Mouse (Mus musculus) liver, embryonic 13.5 days (tissue): Measurements from ENCODE around the gene Pde10a. TPM values are rescaled to one million over a fixed set of nuclear protein-coding genes. Genes with fewer than 3 reads are reported as not detected.

Experiments used
- ATAC-seq: fragments of 200-750 bp; cut with Nextera tagmentation; 2 replicates; pipeline ENCODE4 v1.8.0; 2017; ENCODE audit warnings: low read depth, mild to moderate bottlenecking, moderate number of reproducible peaks, moderate library complexity
- DNase-seq: peaks from one replicate; pipeline ENCODE4 v3.0.0; 2022
- H3K27ac ChIP-seq: fragments of 300-500 bp; sonication (generic); 2 replicates; pipeline ENCODE4 v1.5.1; 2015; ENCODE audit warnings: moderate library complexity, mild to moderate bottlenecking, inconsistent platforms
- H3K27me3 ChIP-seq: fragments of 300-500 bp; sonication (generic); 2 replicates; pipeline ENCODE4 v1.6.1; 2015; ENCODE audit warnings: mild to moderate bottlenecking, inconsistent platforms
- H3K36me3 ChIP-seq: fragments of 300-500 bp; sonication (generic); 2 replicates; pipeline ENCODE4 v1.6.1; 2015; ENCODE audit warnings: mild to moderate bottlenecking, inconsistent platforms
- H3K4me1 ChIP-seq: fragments of 300-500 bp; sonication (generic); replicated peaks from 2 replicates; pipeline ENCODE4 v1.6.1; 2015; ENCODE audit warnings: inconsistent platforms
- H3K4me2 ChIP-seq: fragments of 300-500 bp; sonication (generic); 2 replicates; pipeline ENCODE4 v1.6.1; 2015; ENCODE audit warnings: inconsistent platforms, mild to moderate bottlenecking, moderate library complexity
- H3K4me3 ChIP-seq: fragments of 300-500 bp; sonication (generic); replicated peaks from 2 replicates; pipeline ENCODE4 v1.5.1; 2015; ENCODE audit warnings: mild to moderate bottlenecking, inconsistent platforms
- H3K9ac ChIP-seq: fragments of 300-500 bp; sonication (generic); 2 replicates; pipeline ENCODE4 v1.6.1; 2015; ENCODE audit warnings: mild to moderate bottlenecking, inconsistent platforms
- H3K9me3 ChIP-seq: fragments of 300-500 bp; sonication (generic); replicated peaks from 2 replicates; pipeline ENCODE4 v1.6.1; 2016; ENCODE audit warnings: inconsistent platforms
- WGBS: fragments of 180-500 bp; shearing (Covaris S2); methylation state at CpG from one replicate; pipeline ENCODE4 v1.1.7; 2015; ENCODE audit not compliant: insufficient replicate concordance; 5-methylcytosine and 5-hydroxymethylcytosine counted together
- polyA plus RNA-seq: library from polyadenylated mRNA; unstranded; fragments of >200 nt; fragmentation: Nextera tagmentation; extraction: Ambion mirVana; gene quantifications from 2 replicates; pipeline ENCODE4 v1.2.1, GENCODE M21; 2015

Gene Pde10a
- polyA plus RNA-seq, 1 experiment from 2014 or later = 0.39 TPM

DNA sequence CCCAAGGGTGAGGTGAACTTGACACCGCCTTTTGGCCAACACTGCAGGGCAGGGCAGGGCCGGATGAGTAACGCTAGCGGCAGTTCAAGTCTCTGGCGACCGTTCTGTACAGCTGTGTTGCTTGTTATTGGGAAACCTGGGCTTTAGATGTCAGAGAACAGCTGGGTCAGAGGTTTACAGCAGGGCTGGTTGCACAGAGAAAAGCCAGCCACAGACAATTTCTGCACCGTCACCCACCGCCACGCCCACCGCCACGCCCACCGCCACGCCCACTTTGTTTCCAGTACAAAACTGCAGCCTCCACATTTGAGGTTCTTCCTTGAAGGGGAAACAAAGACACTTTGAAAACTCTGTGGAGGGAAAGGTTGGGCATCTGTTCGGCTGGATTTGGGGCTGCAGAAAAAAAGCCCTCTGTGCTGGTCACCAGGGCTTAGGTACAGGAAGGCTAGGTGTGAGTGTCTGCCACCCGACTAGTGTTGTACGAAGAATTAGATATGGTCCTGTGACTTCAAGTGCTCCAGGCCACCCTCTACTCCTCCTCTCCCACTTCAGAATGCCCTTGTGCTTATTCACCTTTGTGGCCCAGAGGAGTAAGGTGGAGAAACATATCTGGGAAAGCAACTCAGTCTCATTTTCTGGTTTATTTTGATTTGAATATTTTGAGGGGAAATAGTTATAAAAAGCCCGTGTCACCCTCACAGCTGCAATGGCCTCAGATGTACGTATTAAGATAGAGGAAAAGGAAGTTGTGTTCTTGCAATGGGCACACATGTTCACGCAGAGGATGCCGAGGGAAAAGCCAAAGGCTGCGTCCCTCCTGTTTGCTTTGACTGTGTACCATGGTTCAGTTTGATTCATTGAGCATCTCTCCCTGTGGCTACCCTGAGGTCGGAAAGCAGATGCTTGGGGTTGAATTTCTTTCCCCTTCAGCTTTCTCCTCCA lies 331.5 kb downstream of the Pde10a start:
- peak overlapping the region; percentile 28 for H3K4me3 ChIP-seq
- peak overlapping the region; percentile 23 for H3K27ac ChIP-seq
- ATAC-seq = peak; percentile 72

DNA sequence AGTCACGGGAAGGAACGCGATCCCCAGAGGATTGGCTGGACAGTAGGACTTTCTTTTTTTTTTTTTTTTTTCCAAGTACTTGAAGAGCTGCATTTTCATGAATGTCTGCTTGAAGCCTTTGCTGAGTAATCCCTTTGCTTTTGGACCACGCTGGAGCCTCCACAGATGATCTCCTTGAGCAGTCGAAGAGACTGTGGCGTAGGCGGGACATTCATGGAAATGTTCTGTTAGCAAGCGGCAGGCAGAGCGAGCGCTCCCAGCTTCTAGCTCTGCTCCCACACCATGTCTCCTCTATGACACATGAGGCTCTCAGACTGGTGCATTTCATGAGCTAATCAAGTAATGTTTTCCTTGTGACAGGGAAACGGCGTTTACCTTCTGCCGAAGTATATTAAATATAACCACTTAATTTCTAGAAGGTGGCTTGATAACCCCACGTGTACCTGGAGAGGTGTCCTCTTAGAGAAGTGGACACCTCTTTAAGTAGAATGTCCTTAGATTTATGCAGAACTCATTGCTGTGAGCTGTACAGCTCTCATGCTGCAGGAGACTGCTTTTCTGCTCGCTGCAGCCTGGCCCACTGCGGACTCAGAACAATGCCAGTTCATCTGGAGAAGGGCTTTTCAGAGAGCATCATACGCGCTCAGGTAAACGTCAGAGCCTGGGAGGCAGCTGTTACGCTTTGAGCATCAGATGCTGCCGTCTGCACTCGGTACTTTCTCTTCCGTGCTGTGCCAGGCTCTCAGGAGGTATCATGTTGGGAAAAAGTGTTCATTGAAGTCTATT lies 333.7 kb downstream of the Pde10a start:
- no peak overlapping the region for H3K4me3 ChIP-seq
- H3K27me3 ChIP-seq = no peaks in the 10 kb centered on the region
- no peak overlapping the region for H3K27ac ChIP-seq
- ATAC-seq = no peak
- no peak for DNase-seq
- WGBS = 77% methylated on average over 23 of the region's 23 CpGs
- H3K4me2 ChIP-seq = no peak overlapping the region
- H3K9ac ChIP-seq = no peak overlapping the region
- H3K4me1 ChIP-seq = peaks cover 10% of the 10 kb centered on the region
- no peaks in the 10 kb centered on the region for H3K36me3 ChIP-seq
- no peaks in the 10 kb centered on the region for H3K9me3 ChIP-seq

More for the DNA sequence above, 331.5 kb downstream of the Pde10a start:
- H3K27me3 ChIP-seq = no peaks in the 10 kb centered on the region
- H3K9me3 ChIP-seq = no peaks in the 10 kb centered on the region
- H3K4me2 ChIP-seq = peak overlapping the region; percentile 54
- WGBS = 22% methylated on average over 22 of the region's 22 CpGs
- H3K36me3 ChIP-seq = no peaks in the 10 kb centered on the region
- peak; percentile 43 for DNase-seq
- no peak overlapping the region for H3K9ac ChIP-seq
- peaks cover 10% of the 10 kb centered on the region for H3K4me1 ChIP-seq

- no peak for DNase-seq
- H3K4me3 ChIP-seq = no peak overlapping the region
- no peak overlapping the region for H3K27ac ChIP-seq
- peaks cover 10% of the 10 kb centered on the region for H3K4me1 ChIP-seq
- H3K9me3 ChIP-seq = no peaks in the 10 kb centered on the region
- no peaks in the 10 kb centered on the region for H3K27me3 ChIP-seq
- no peak for ATAC-seq
- 49% methylated on average over 4 of the region's 4 CpGs for WGBS
- H3K36me3 ChIP-seq = no peaks in the 10 kb centered on the region
- H3K9ac ChIP-seq = no peak overlapping the region
- no peak overlapping the region for H3K4me2 ChIP-seq
These were observed 334.3 kb downstream of the Pde10a start for GRCm38 (mm10) chr17:8859489-8859888.

DNA sequence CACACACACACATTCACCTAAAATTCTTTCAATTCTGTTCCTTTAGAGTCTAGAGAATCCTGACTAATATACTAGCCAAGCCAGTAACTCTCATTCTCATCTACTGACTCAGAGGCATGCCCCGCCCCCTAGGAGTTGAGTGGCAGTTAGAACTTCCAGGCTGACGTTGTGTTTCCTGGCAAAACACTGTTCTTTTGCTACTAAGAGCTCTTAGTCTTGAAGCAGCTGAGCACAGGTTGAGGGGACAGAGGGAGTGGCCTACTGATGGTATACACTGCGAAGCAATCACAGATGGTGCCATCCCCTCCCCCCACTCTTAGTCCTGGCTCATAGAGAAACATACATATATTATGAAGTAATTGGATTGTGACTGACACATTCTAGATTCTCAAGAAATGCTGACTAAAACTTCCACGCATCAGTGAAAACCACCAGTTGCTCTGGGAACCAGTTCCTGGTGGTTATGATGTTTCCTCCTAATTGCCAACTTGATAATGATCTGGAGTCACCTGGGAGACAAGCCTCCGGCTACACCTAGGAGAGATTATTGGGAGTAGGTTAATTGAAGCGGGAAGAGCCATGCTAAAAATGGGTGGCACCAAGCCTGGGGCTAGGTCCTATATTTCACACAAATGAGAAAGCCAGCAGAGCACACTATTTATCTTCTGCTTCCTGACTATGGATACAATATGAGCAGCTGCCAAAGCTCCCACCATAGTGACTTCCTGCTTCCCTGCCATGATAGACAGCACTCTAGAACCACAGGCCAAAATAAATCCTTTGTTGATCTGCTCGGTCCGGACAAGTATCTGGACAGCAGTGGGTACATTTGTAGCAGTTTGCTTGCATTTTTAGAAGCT lies 339.7 kb downstream of the Pde10a start:
- no peaks in the 10 kb centered on the region for H3K27me3 ChIP-seq
- no peak overlapping the region for H3K4me2 ChIP-seq
- DNase-seq (no peak), ATAC-seq (no peak)
- no peaks in the 10 kb centered on the region for H3K9me3 ChIP-seq
- H3K27ac ChIP-seq = no peak overlapping the region
- H3K4me3 ChIP-seq = no peak overlapping the region
- H3K36me3 ChIP-seq = no peaks in the 10 kb centered on the region
- H3K9ac ChIP-seq = no peak overlapping the region
- peaks cover 10% of the 10 kb centered on the region for H3K4me1 ChIP-seq
- 47% methylated on average over 8 of the region's 8 CpGs for WGBS

- ATAC-seq (peak; percentile 35; the same call in 1 of the 2 replicates), DNase-seq (peak; percentile 9)
- Histone ChIP-seq H3K4me1 (peaks cover 15% of the 10 kb centered on the region), H3K36me3 (no peaks in the 10 kb centered on the region), H3K4me3 (no peak overlapping the region), H3K27me3 (no peaks in the 10 kb centered on the region), H3K9ac (no peak overlapping the region), H3K4me2 (peak overlapping the region; percentile 17; the same call in 1 of the 2 replicates), H3K27ac (no peak overlapping the region), H3K9me3 (no peaks in the 10 kb centered on the region)
- WGBS = 12% methylated on average over 24 of the region's 25 CpGs
These were observed 342.4 kb downstream of the Pde10a start for GRCm38 (mm10) chr17:8867331-8868237.

- H3K27ac ChIP-seq = no peak overlapping the region
- H3K27me3 ChIP-seq = no peaks in the 10 kb centered on the region
- H3K4me1 ChIP-seq = peaks cover 15% of the 10 kb centered on the region
- no peak overlapping the region for H3K4me2 ChIP-seq
- WGBS = 45% methylated on average over 10 of the region's 10 CpGs
- no peak for ATAC-seq
- no peaks in the 10 kb centered on the region for H3K36me3 ChIP-seq
- no peaks in the 10 kb centered on the region for H3K9me3 ChIP-seq
- no peak overlapping the region for H3K9ac ChIP-seq
- no peak overlapping the region for H3K4me3 ChIP-seq
- DNase-seq = no peak
These were observed 344.1 kb downstream of the Pde10a start for GRCm38 (mm10) chr17:8869287-8869686.

- no peak overlapping the region for H3K9ac ChIP-seq
- H3K9me3 ChIP-seq = no peaks in the 10 kb centered on the region
- H3K27ac ChIP-seq = no peak overlapping the region
- H3K4me2 ChIP-seq = no peak overlapping the region
- no peaks in the 10 kb centered on the region for H3K36me3 ChIP-seq
- DNase-seq = no peak
- H3K4me1 ChIP-seq = peaks cover 15% of the 10 kb centered on the region
- ATAC-seq = no peak
- H3K4me3 ChIP-seq = no peak overlapping the region
- 70% methylated on average over 7 of the region's 7 CpGs for WGBS
- no peaks in the 10 kb centered on the region for H3K27me3 ChIP-seq
These were observed 345.7 kb downstream of the Pde10a start for GRCm38 (mm10) chr17:8870848-8871247.

- H3K4me1 ChIP-seq = peaks cover 15% of the 10 kb centered on the region
- no peaks in the 10 kb centered on the region for H3K36me3 ChIP-seq
- H3K9ac ChIP-seq = no peak overlapping the region
- H3K9me3 ChIP-seq = no peaks in the 10 kb centered on the region
- WGBS = 41% methylated on average over 7 of the region's 7 CpGs
- DNase-seq (no peak), ATAC-seq (no peak)
- no peak overlapping the region for H3K4me3 ChIP-seq
- H3K4me2 ChIP-seq = no peak overlapping the region
- no peaks in the 10 kb centered on the region for H3K27me3 ChIP-seq
- no peak overlapping the region for H3K27ac ChIP-seq
These were observed 346.2 kb downstream of the Pde10a start for GRCm38 (mm10) chr17:8871396-8871795.

GRCm38 (mm10) chr17:8871997-8872593 lies 346.9 kb downstream of the Pde10a start:
- H3K36me3 ChIP-seq = no peaks in the 10 kb centered on the region
- H3K4me3 ChIP-seq = no peak overlapping the region
- no peaks in the 10 kb centered on the region for H3K9me3 ChIP-seq
- WGBS = 33% methylated on average over 12 of the region's 12 CpGs
- no peaks in the 10 kb centered on the region for H3K27me3 ChIP-seq
- no peak overlapping the region for H3K9ac ChIP-seq
- H3K4me2 ChIP-seq = 0 out of 2 replicates have a peak overlapping the region, but pooled peaks have one; percentile 2
- H3K27ac ChIP-seq = no peak overlapping the region
- DNase-seq (no peak), ATAC-seq (no peak)
- peaks cover 15% of the 10 kb centered on the region for H3K4me1 ChIP-seq

GRCm38 (mm10) chr17:8872611-8873010 lies 347.4 kb downstream of the Pde10a start:
- H3K4me1 ChIP-seq = peaks cover 13% of the 10 kb centered on the region
- WGBS = 65% methylated on average over 8 of the region's 8 CpGs
- no peaks in the 10 kb centered on the region for H3K36me3 ChIP-seq
- H3K9me3 ChIP-seq = no peaks in the 10 kb centered on the region
- H3K9ac ChIP-seq = no peak overlapping the region
- ATAC-seq (no peak), DNase-seq (no peak)
- H3K27ac ChIP-seq = no peak overlapping the region
- 0 out of 2 replicates have a peak overlapping the region, but pooled peaks have one; percentile 2 for H3K4me2 ChIP-seq
- no peak overlapping the region for H3K4me3 ChIP-seq
- no peaks in the 10 kb centered on the region for H3K27me3 ChIP-seq
